Mouse (Mus musculus) spleen, adult 12 weeks (tissue): ENCODE results near the gene Pcdh7.
"Not testable (repeated sequence)": the region's sequence is repeated elsewhere in the genome, so short reads cannot be mapped to it uniquely, and the experiment has no call there.

Experiments used
- DNase-seq: peaks from one replicate; pipeline ENCODE4 v3.0.0; 2022; ENCODE audit warnings: low spot score

Pcdh7 gene

GRCm38 (mm10) chr5:58118930-58119611 lies 401.3 kb downstream of the Pcdh7 start:
- DNase-seq: no peak

DNA sequence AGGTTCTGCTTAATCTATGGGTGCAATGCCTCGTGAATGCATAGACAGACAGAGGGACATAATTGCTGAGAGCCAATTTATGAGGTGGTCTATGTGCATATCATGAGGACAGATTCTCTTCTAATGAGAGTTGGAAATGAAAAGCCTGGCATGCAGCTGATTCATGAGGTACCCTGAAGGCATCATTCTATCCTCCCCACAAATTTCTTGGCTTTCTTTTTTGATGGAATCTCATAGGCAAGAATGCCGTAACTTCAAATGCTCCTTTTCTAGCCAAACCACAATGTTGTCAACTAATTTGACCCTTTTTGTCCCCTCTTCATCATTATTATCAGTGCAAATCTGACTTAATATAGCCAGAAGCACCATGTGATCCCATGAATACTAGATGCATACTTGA lies 426.1 kb downstream of the Pcdh7 start:
- DNase-seq: no peak

- DNase-seq: no peak
Measured at GRCm38 (mm10) chr5:58153966-58154365, 436.2 kb downstream of the Pcdh7 start.

DNA sequence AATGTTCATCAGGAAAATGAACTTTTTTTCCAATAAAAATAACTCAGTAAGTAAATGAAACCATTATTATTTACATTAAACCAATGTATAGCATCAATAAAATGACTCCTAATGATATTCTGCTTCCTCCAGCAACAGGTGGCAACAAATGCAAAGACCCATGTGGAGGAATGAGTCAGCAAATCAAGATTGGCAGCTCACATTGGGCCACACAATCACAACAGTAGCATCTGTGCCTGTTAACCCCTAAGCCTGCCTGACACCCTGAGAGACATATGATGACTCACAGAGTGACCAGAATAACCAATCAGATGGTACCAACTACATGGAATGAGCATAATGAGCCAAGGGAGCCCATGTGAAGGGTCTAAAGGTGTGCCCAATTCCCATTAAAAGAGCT lies 454.5 kb downstream of the Pcdh7 start:
- DNase-seq: no peak

DNA sequence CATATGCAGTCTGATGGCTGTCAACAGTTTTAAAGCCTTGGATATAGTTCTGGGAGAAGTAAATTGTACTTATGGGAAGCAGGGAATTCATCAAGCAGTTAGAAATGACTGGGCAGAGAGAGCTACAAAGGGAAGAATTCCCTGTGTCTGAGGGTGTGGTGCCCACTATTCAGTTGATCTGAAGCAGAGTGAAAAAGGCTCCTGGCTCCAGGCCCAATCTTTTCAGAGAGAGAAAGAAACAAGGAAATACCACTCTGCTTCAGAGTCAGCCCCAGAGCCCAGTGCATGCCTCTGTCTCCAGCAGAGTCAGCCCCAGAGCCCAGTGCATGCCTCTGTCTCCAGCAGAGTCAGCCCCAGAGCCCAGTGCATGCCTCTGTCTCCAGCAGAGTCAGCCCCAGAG lies 456.6 kb downstream of the Pcdh7 start:
- not testable (repeated sequence) for DNase-seq

GRCm38 (mm10) chr5:58175532-58175931 lies 457.8 kb downstream of the Pcdh7 start:
- no peak for DNase-seq
